Mouse (Mus musculus) cortical plate, adult 2 months (tissue): ENCODE results near the gene Slc6a1. TPM values are rescaled to one million over a fixed set of nuclear protein-coding genes. Genes with fewer than 3 reads are reported as not detected.

ENCODE experiments used
- H3K27ac ChIP-seq: fragments of 200-500 bp; 2 replicates; pipeline ENCODE4 v1.5.1; 2012; ENCODE audit warnings: low read length, control low read depth, inconsistent platforms; ENCODE audit not compliant: insufficient read depth
- H3K4me1 ChIP-seq: fragments of 200-500 bp; 2 replicates; pipeline ENCODE4 v1.6.1; 2011; ENCODE audit warnings: low read length; ENCODE audit not compliant: control insufficient read depth, insufficient read depth
- H3K4me3 ChIP-seq: fragments of 200-500 bp; 2 replicates; pipeline ENCODE4 v1.5.1; 2011; ENCODE audit warnings: mild to moderate bottlenecking, low read length, control low read depth; ENCODE audit not compliant: insufficient read depth
- CTCF ChIP-seq: fragments of 200-500 bp; IDR thresholded peaks from 2 replicates; pipeline ENCODE4 v1.5.1; 2011; ENCODE audit warnings: mild to moderate bottlenecking, control low read depth, low read length; ENCODE audit not compliant: insufficient read depth; ENCODE audit errors: extremely low read depth
- POLR2A ChIP-seq: fragments of 200-500 bp; IDR thresholded peaks from 2 replicates; pipeline ENCODE4 v1.6.1; 2011; ENCODE audit warnings: mild to moderate bottlenecking, low read length, control low read depth; ENCODE audit not compliant: insufficient read depth; ENCODE audit errors: extremely low read depth
- polyA plus RNA-seq: library from polyadenylated mRNA; depleted of rRNA; stranded (reverse); fragments of >200 nt; gene quantifications from 2 replicates; pipeline ENCODE4 v1.2.3, GENCODE M21; 2012; rRNA removed

Slc6a1 gene
- 363 and 392 TPM in 2 replicates for polyA plus RNA-seq

DNA sequence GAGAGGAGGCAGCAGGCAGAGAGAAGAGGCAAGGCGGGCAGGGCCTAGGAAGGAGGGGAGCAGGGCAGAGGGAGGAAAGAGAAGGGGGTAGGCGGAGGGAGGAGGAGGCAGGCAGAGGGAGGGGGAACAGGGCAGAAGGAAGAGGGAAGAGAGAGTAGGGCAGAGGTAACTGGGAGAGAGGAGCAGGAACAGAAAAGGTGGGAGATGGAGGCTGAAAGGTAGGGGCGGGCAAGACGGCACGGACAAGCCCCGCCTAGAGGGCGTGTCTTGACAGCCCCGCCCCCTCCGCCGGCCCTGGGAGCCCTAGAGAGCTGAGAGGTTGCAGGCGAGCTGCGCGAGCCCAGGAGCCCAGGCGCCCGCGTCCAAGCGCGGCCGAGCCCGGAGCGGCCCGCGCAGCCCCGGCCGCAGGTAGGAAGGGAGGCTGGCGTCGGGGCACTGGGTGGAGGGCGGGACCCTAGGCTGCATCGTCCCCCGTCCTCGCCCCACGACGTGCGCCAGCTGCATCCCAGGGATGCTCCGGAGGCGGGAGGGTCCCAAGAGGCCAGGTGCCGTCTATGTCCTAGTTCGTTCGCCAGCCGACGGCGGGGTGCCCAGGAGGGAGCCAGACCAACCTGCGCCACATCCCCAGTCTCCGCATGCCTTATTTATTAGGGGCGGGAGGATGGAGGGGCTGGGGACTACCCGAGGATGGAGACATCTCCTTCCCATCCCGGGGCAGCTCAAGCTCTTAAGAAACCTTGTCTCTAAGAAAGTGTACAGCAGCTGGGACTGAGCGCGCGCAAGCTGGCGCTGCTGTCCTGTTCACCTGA is at the start of gene Slc6a1:
Gene Slc6a1 (plus strand): TSS at position 167 of the 809 bp plus-strand sequence.
- Histone ChIP-seq H3K4me3 (peak within 1 kb of the TSS; percentile 73), H3K4me1 (peaks cover 5% of the 10 kb centered on the region), H3K27ac (peak within 1 kb of the TSS; percentile 94)
- TF ChIP-seq CTCF: no peak
- TF ChIP-seq POLR2A: peak; percentile 65; the same call in 1 of the 2 replicates

DNA sequence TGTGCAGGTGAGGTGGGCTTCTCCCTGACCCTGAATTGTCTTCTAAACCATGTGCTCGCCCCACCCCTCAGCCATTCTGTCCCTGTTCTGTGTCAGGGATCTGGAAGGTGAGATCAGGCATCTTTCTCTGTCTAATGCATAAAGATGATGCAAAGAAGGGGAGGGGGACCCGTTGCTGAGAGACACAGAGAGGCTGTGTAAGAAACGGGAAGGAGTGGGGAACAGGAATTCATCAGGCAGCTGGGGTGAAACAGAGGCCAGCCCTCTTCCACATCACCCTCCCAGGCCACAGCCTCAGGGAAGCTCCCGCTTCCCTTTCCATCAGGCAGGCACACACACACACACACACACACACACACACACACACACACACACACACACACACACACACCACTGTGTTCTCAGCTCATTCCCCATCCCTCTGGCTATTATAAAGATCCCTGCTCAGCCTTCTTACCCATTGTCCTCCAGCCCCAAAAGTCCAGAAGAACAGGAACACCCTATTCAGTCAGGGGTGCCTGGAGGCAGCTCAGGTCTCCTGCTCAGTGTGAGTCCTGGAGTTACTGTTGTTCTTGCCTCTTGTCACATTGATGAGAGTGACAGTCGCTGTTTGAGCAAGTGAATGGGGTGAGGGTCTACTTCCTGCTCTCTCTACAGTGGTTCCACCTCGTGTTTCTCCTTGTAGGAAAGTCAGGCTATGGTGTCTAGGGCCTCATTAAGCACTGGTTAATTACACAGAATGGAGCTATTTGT is 43.4 kb upstream of the Slc6a1 start:
- TF ChIP-seq CTCF (no peak), POLR2A (no peak)
- H3K27ac ChIP-seq: no peak overlapping the region
- no peaks in the 10 kb centered on the region for H3K4me1 ChIP-seq
- H3K4me3 ChIP-seq: no peak overlapping the region

DNA sequence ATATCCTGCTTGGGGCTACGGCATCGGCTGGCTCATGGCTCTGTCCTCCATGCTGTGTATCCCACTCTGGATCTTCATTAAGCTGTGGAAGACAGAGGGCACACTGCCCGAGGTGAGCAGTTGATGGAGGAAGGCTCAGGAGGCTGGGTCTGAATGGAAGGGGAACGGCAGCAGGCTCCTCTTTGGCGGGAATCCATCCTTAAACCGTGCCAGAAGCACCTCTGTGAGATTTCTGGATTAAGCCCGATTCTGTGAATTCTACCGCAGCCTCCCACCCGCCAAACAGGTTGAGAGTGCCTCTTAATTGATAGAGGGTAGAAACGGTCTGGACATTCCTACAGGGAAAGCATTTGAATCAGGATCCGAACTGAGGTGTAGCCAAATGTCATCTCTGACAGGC is 36.8 kb upstream of the Slc6a1 start:
- Histone ChIP-seq H3K4me1 (no peaks in the 10 kb centered on the region), H3K27ac (no peak overlapping the region), H3K4me3 (no peak overlapping the region)
- TF ChIP-seq CTCF: no peak
- TF ChIP-seq POLR2A: no peak

DNA sequence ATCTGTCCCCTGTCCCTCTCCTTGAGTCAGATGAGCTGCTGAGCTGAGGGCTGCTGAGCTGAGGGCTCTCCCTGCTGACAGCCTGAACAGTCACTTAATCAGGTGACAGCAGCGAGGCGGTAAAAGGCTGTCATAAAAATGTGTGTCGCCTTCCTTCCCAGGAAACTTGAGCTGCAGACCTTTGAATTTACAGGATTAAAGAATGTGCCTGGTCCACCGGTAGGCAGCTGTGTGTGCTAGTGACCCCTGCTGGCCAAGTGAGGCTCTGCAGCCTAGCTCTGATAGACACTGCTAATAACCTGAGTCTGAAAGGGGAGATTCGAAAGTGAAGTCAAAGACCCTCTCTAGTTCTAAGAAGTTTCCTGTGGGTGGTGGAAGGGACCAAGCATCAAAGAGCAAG is 32.1 kb upstream of the Slc6a1 start:
- TF ChIP-seq POLR2A (no peak), CTCF (peak; percentile 97)
- Histone ChIP-seq H3K4me3 (no peak overlapping the region), H3K4me1 (peaks cover 2% of the 10 kb centered on the region; the same call in 1 of the 2 replicates), H3K27ac (no peak overlapping the region)

DNA sequence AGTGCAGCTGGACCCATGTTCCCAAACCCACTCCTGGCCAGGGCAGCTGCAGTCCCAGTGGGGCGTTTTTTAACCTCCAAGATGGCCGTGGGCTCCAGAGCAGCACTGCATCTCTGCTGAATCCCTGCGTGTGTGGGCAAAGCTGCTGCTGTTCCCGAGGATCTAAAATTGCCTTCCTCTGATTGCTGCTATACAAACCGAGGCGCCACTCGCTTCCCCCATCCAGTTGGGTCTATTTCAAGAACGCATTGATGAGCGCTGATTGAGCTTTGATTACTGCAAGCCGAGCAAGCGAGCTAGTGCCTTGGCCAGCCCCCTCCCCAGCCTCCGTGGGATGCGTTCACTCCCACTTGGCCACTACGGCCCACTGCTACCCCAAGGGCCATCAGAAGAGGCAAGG is 27.5 kb upstream of the Slc6a1 start:
- Histone ChIP-seq H3K27ac (no peak overlapping the region; the same call in 1 of the 2 replicates), H3K4me1 (peaks cover 2% of the 10 kb centered on the region; the same call in 1 of the 2 replicates), H3K4me3 (no peak overlapping the region)
- no peak for TF ChIP-seq POLR2A
- TF ChIP-seq CTCF: no peak

DNA sequence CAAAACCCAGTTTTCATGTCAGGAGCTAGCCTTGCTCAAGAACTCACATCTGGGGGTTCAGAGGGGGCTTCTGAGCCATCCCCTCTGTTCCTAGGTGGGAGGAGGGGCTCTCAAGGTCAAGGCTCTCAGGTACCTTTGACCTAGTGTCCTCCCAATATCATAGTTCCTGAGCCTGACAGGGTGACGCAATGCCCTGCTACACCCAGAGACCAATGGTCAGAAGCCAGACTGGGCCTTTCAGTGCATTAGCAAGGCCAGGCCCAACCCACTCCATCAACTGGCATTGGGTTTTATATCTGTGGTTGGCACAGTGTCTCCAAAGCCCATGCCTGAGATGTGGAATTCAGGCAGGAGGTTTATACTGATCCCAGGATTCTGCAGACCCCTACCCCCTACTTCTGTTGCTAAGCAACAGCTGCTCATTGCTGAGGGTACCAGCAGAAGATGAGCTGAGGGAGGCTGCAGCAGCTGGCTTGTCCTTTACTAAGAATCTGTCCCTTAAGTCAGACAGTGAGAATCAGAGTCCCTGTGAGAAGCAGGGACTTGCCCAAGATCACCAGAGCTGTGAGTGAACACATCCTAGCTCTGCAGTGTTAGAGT is 24.6 kb upstream of the Slc6a1 start:
- H3K4me1 ChIP-seq: peaks cover 2% of the 10 kb centered on the region; the same call in 1 of the 2 replicates
- H3K4me3 ChIP-seq: no peak overlapping the region
- TF ChIP-seq POLR2A: no peak
- TF ChIP-seq CTCF: no peak
- no peak overlapping the region for H3K27ac ChIP-seq

DNA sequence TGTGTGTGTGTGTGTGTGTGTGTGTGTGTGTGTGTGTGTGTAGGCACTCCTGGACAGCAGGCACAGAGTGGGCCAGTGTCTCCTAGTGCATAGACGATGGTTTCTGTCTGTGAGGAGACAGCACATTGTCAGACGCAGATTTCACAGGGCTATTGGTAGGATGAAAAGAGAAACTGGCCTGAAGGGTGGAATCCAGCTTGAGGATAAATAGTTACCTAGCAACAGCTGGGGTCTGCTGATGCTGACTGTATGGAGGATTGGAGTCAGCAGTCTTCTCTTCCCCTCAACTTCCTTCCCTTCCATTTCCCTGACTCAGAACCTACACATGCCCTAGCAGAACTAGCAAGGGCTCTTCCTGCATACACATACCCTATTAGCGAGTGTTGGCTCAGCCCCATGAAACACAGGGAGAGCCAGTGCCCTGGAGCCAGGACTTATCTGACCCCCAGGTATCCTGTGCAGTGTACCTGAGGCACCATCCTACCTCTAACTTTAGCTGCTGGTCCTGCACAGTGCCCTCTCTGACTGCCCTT is 23.7 kb upstream of the Slc6a1 start:
- no peak overlapping the region for H3K27ac ChIP-seq
- no peak overlapping the region for H3K4me3 ChIP-seq
- TF ChIP-seq CTCF (no peak), POLR2A (no peak)
- peaks cover 2% of the 10 kb centered on the region; the same call in 1 of the 2 replicates for H3K4me1 ChIP-seq

DNA sequence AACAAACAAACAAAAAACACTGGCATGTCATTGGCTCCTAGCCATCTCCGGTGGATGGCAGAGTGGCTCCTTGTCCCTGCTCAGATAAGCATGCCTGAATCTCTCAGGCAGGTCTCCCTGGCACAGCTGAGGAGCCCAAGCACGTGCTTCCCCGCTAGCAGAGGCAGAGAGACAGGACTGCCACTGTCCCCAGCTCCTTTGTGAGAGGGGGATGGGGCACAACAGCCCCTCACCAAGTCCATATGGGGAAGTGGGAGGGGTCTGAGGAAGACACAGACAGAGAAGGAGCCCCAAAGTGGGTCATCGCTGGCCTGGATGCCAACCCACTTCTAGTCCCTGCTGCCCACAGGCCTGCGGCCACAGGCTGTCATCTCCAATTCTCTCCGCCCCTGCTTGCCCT is 20.8 kb upstream of the Slc6a1 start:
- no peak overlapping the region for H3K4me3 ChIP-seq
- H3K27ac ChIP-seq: no peak overlapping the region
- no peak for TF ChIP-seq POLR2A
- no peak for TF ChIP-seq CTCF
- H3K4me1 ChIP-seq: no peaks in the 10 kb centered on the region

DNA sequence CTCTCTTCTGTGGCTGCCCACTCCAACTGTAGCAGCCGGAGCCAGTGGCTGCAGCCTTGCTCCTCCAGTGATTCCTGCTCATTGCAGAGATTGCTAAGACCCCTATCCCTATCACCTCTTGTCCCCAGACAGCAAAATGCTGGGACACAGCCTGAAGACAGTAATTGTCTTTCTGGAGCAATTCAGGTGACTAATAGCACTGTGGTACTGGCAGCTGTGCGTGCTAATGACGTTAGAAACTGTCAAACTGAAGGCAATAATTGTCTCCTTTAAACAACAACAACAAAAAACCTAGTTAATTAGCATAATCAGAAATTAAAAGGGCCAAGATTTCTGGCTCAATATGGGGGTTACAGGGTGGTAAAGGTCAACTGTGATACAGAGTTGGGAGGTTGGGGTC is 18.4 kb upstream of the Slc6a1 start:
- no peak for TF ChIP-seq POLR2A
- TF ChIP-seq CTCF: no peak
- Histone ChIP-seq H3K4me1 (no peaks in the 10 kb centered on the region), H3K27ac (no peak overlapping the region), H3K4me3 (no peak overlapping the region)
